Mouse (Mus musculus): ENCODE data around the gene Atf6. TPM values are rescaled to one million over a fixed set of nuclear protein-coding genes. Genes with fewer than 3 reads are reported as not detected.

Gene Atf6
- polyA plus RNA-seq, 1 experiment: 12.0 TPM

DNA sequence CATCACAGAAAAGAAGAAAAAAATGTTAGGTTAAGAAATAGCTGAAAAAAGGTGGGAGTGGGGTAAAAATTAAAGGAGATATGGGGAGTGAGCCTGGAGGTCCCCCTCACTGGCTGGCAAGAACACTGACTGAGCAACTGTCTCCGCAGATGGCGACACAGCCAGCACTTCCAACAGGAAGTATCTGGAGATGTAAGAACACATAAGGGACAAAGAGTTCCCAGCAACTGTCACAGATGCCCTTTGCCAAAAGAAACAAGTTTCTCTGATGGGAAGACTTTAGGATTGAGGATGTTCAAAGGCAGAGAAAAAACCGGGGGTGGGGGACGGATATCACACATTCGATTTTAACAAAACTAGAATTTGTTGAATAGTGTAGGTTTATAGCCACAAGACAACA is 146.0 kb downstream of the Atf6 start:
- H3K27me3 ChIP-seq (ENCODE audit: control insufficient read depth, insufficient read depth, insufficient read length): no peaks in the 10 kb centered on the region
- no peaks in the 10 kb centered on the region for H3K79me2 ChIP-seq (ENCODE audit: control insufficient read depth, insufficient read depth)
- no peak overlapping the region for H3K4me3 ChIP-seq (ENCODE audit: insufficient read depth, poor library complexity, severe bottlenecking)
- H3K36me3 ChIP-seq (ENCODE audit: control insufficient read depth, insufficient read depth): no peaks in the 10 kb centered on the region
- no peak overlapping the region for H3ac ChIP-seq (ENCODE audit: control insufficient read depth, insufficient read length, low read depth)
- H3K79me3 ChIP-seq (ENCODE audit: low read depth): no peaks in the 10 kb centered on the region
- TF ChIP-seq FOSL1 (IDR thresholded peaks at IDR 0.05; ENCODE audit: insufficient read depth, low read length, poor library complexity, severe bottlenecking) (no peak), CEBPB (IDR thresholded peaks at IDR 0.05; ENCODE audit: low read depth) (no peak), MAX (IDR thresholded peaks at IDR 0.05) (no peak), CTCF (IDR thresholded peaks at IDR 0.05; ENCODE audit: control insufficient read depth, insufficient read depth, insufficient read length) (no peak), MYOG (IDR thresholded peaks at IDR 0.05; ENCODE audit: control insufficient read depth, extremely low read depth, insufficient read length) (no peak), USF1 (IDR thresholded peaks at IDR 0.05; ENCODE audit: low read depth) (no peak), MYOD1 (IDR thresholded peaks at IDR 0.05; ENCODE audit: control insufficient read depth, insufficient read length, low read depth) (no peak)

GRCm38 (mm10) chr1:170718133-170718810 is 149.3 kb downstream of the Atf6 start:
- no peak overlapping the region for H3K4me3 ChIP-seq (ENCODE audit: insufficient read depth, poor library complexity, severe bottlenecking)
- no peak for TF ChIP-seq MYOG (IDR thresholded peaks at IDR 0.05; ENCODE audit: control insufficient read depth, extremely low read depth, insufficient read length)
- TF ChIP-seq CTCF (IDR thresholded peaks at IDR 0.05; ENCODE audit: control insufficient read depth, insufficient read depth, insufficient read length): no peak
- TF ChIP-seq FOSL1 (IDR thresholded peaks at IDR 0.05; ENCODE audit: insufficient read depth, low read length, poor library complexity, severe bottlenecking): no peak
- TF ChIP-seq MAX (IDR thresholded peaks at IDR 0.05): no peak
- no peak for TF ChIP-seq USF1 (IDR thresholded peaks at IDR 0.05; ENCODE audit: low read depth)
- TF ChIP-seq CEBPB (IDR thresholded peaks at IDR 0.05; ENCODE audit: low read depth): no peak
- no peaks in the 10 kb centered on the region for H3K79me2 ChIP-seq (ENCODE audit: control insufficient read depth, insufficient read depth)
- no peaks in the 10 kb centered on the region for H3K27me3 ChIP-seq (ENCODE audit: control insufficient read depth, insufficient read depth, insufficient read length)
- H3K36me3 ChIP-seq (ENCODE audit: control insufficient read depth, insufficient read depth): no peaks in the 10 kb centered on the region
- no peak overlapping the region for H3ac ChIP-seq (ENCODE audit: control insufficient read depth, insufficient read length, low read depth)
- no peaks in the 10 kb centered on the region for H3K79me3 ChIP-seq (ENCODE audit: low read depth)

DNA sequence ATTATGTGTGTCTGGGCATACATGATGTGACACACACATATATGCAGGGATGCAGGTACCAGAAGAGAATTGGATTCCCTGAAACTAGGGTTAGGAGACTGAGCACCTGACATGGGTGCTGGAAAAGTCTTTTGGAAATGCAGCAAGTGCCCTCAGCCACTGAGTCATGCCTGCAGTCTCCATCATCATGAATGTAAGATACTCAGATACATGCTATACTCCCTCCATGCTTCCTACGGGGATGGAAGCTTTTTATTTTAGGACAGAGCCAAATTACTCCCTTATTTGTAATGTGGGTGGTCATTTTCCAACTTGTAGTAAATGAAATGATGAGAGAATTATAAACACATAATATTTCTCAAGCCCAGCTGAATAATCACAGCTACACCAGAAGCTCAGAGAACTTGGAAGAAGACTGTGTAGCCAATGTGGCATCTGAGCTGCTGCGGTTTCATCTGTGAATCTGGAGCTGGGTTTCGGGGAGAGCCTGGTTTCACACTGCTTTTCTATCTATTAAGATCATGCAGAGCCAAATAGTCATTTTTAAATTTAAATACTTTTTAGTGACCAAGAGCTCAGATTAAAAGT is 150.2 kb downstream of the Atf6 start:
- H3K4me3 ChIP-seq (ENCODE audit: insufficient read depth, poor library complexity, severe bottlenecking): no peak overlapping the region
- no peaks in the 10 kb centered on the region for H3K36me3 ChIP-seq (ENCODE audit: control insufficient read depth, insufficient read depth)
- TF ChIP-seq MAX (IDR thresholded peaks at IDR 0.05): no peak
- no peak overlapping the region for H3ac ChIP-seq (ENCODE audit: control insufficient read depth, insufficient read length, low read depth)
- no peaks in the 10 kb centered on the region for H3K27me3 ChIP-seq (ENCODE audit: control insufficient read depth, insufficient read depth, insufficient read length)
- H3K79me3 ChIP-seq (ENCODE audit: low read depth): no peaks in the 10 kb centered on the region
- H3K79me2 ChIP-seq (ENCODE audit: control insufficient read depth, insufficient read depth): no peaks in the 10 kb centered on the region

GRCm38 (mm10) chr1:170711731-170712130 is 155.8 kb downstream of the Atf6 start:
- Histone ChIP-seq H3K36me3 (ENCODE audit: control insufficient read depth, insufficient read depth) (no peaks in the 10 kb centered on the region), H3ac (ENCODE audit: control insufficient read depth, insufficient read length, low read depth) (no peak overlapping the region), H3K79me3 (ENCODE audit: low read depth) (no peaks in the 10 kb centered on the region), H3K27me3 (ENCODE audit: control insufficient read depth, insufficient read depth, insufficient read length) (no peaks in the 10 kb centered on the region), H3K4me3 (ENCODE audit: insufficient read depth, poor library complexity, severe bottlenecking) (no peak overlapping the region), H3K79me2 (ENCODE audit: control insufficient read depth, insufficient read depth) (no peaks in the 10 kb centered on the region)
- TF ChIP-seq MAX (IDR thresholded peaks at IDR 0.05): no peak
- no peak for TF ChIP-seq MYOG (IDR thresholded peaks at IDR 0.05; ENCODE audit: control insufficient read depth, extremely low read depth, insufficient read length)
- no peak for TF ChIP-seq FOSL1 (IDR thresholded peaks at IDR 0.05; ENCODE audit: insufficient read depth, low read length, poor library complexity, severe bottlenecking)
- TF ChIP-seq CEBPB (IDR thresholded peaks at IDR 0.05; ENCODE audit: low read depth): no peak
- no peak for TF ChIP-seq CTCF (IDR thresholded peaks at IDR 0.05; ENCODE audit: control insufficient read depth, insufficient read depth, insufficient read length)
- no peak for TF ChIP-seq MYOD1 (IDR thresholded peaks at IDR 0.05; ENCODE audit: control insufficient read depth, insufficient read length, low read depth)
- no peak for TF ChIP-seq USF1 (IDR thresholded peaks at IDR 0.05; ENCODE audit: low read depth)

GRCm38 (mm10) chr1:170709969-170710368 is 157.6 kb downstream of the Atf6 start:
- Histone ChIP-seq H3K36me3 (ENCODE audit: control insufficient read depth, insufficient read depth) (peaks cover 4% of the 10 kb centered on the region), H3K27me3 (ENCODE audit: control insufficient read depth, insufficient read depth, insufficient read length) (no peaks in the 10 kb centered on the region), H3K79me2 (ENCODE audit: control insufficient read depth, insufficient read depth) (no peaks in the 10 kb centered on the region), H3K79me3 (ENCODE audit: low read depth) (no peaks in the 10 kb centered on the region), H3K4me3 (ENCODE audit: insufficient read depth, poor library complexity, severe bottlenecking) (no peak overlapping the region), H3ac (ENCODE audit: control insufficient read depth, insufficient read length, low read depth) (no peak overlapping the region)
- TF ChIP-seq FOSL1 (IDR thresholded peaks at IDR 0.05; ENCODE audit: insufficient read depth, low read length, poor library complexity, severe bottlenecking) (no peak), MYOD1 (IDR thresholded peaks at IDR 0.05; ENCODE audit: control insufficient read depth, insufficient read length, low read depth) (no peak), MYOG (IDR thresholded peaks at IDR 0.05; ENCODE audit: control insufficient read depth, extremely low read depth, insufficient read length) (no peak)

DNA sequence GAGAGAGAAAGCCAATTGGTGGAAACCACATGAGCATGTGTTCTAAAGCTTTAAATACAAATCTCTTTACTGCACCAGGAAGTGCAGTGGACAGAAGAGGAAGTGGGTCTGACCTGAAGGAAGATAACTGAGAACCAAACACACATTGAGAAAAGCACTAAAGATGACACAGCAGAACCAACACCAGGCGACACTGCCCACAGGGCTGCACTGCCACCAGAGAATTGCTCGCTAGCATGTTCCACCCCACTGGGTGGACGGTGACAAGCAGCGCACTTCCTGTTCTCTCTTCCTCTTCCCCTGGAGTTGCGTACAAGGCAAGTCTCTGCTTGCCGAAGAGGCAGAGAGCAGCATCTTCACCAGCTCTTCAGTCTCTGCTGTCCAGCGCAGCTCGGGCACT is 158.1 kb downstream of the Atf6 start:
- Histone ChIP-seq H3K79me2 (ENCODE audit: control insufficient read depth, insufficient read depth) (no peaks in the 10 kb centered on the region), H3K79me3 (ENCODE audit: low read depth) (no peaks in the 10 kb centered on the region), H3K36me3 (ENCODE audit: control insufficient read depth, insufficient read depth) (peaks cover 4% of the 10 kb centered on the region), H3ac (ENCODE audit: control insufficient read depth, insufficient read length, low read depth) (no peak overlapping the region), H3K27me3 (ENCODE audit: control insufficient read depth, insufficient read depth, insufficient read length) (no peaks in the 10 kb centered on the region), H3K4me3 (ENCODE audit: insufficient read depth, poor library complexity, severe bottlenecking) (no peak overlapping the region)
- TF ChIP-seq MYOG (IDR thresholded peaks at IDR 0.05; ENCODE audit: control insufficient read depth, extremely low read depth, insufficient read length): no peak
- TF ChIP-seq FOSL1 (IDR thresholded peaks at IDR 0.05; ENCODE audit: insufficient read depth, low read length, poor library complexity, severe bottlenecking): no peak
- no peak for TF ChIP-seq MAX (IDR thresholded peaks at IDR 0.05)

All from C2C12 (cell line).